Mouse (Mus musculus) c-Kit-positive CD71-negative TER-119-negative erythroid progenitor cells, embryonic 14.5 days (primary cell): ENCODE measurements at regions not wholly inside any gene's neighbourhood (a gene's known extent, or its start where the extent isn't known, plus 50 kb on each side); places are given as distances from the start of the nearest gene placed in this dataset.
A peak's percentile ranks its signal among the peaks of the same experiment; 100 is the strongest.

ENCODE experiments used
- DNase-seq: peaks from one replicate; pipeline ENCODE4 v3.0.0-alpha.2; 2013; ENCODE audit warnings: low read depth

DNA sequence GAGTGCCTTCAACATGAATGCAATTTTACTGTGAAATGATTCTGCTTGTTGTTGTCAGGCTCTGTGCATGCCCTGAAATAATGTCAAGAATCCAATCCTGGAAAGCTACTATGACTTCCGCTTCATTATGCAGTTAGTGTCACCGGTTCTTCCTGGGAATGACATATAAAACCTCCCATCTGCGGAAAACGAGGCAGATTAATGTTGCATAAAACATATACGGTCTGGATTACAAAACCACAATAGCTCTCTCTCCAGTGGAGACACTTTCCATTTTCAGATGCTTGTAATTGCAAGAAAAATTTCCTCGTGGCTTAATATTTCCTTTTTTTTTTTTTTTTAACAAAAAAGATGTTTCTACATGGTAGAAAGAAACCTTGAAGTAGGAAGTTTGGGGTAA is 198.2 kb upstream of the Chl1 start:
- no peak for DNase-seq

GRCm38 (mm10) chr6:103312935-103313334 is 197.5 kb upstream of the Chl1 start:
- DNase-seq = no peak

DNA sequence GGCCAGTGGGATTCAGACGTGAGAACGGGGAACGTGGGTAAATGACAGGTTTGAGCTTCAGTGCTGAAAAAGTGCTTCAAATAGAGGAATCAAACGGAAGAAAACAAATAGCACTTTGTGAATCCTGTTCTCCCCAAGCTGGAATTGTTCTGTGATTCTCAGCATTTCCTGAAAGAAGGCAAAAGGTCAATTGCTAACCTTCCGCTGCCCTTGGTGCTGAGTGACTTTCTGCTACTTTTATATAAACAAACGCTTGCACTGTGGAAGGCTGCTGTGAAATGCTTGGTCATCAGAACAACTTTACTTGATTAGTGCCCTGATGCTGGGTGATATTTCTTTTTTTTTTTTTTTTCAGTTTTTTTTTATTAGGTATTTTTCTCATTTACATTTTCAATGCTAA is 192.3 kb upstream of the Chl1 start:
- DNase-seq = no peak

GRCm38 (mm10) chr6:103318677-103319359 is 191.6 kb upstream of the Chl1 start:
- DNase-seq = no peak

DNA sequence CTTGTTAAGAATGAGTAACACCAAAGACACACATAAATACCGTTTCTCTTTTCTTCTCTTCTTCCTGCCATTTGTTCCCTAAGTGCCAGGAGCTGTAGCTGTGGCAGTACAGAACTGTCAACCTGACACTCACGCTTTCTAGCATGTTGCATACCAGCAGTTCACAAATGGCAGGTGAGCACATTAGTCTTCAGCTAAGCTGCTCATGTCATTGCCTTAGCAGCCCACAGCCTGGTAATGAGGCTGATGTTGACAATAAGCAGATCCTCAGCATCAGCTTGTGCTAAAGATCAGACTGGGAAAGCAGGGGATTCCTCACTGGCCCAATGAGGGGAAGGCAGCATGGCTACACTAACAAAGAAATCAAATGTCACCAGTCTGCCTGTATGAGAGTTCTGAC is 190.4 kb upstream of the Chl1 start:
- DNase-seq = no peak

DNA sequence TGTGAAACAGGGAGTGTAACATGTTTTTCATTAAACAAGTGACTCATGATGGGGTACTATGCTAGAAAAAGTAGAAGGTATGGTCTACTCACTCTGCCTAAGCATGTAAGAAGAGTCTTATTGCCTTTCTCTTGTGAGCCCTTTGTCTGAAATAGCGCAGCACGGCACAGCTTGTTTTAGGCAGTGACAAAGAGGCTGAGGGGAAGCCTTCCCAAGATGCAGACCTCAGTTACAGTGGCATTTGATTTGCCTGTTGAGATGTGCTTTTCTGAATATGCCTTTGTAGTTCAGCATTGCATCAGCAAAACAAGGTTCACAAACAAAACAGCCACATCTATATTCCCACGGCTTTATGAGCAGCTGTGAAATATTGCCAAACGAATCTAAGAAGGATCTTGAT is 189.8 kb upstream of the Chl1 start:
- DNase-seq = no peak

GRCm38 (mm10) chr6:103321058-103321457 is 189.3 kb upstream of the Chl1 start:
- no peak for DNase-seq

DNA sequence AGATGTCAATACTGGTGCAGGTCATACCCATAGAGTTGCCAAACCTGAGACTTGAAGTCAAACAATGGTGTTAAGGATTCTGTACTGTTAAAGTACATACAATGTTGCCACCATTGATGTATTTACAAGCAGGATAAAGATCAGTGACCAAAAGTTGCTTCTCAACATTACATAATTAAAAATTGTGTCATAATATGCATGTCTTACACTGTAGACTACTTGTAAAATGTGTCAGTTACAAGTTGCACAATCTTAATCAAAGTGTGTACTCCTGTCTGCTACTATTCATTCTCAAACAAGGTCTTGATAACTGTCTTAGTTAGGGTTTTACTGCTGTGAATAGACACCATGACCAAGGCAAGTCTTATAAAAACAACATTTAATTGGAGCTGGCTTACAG is 187.9 kb upstream of the Chl1 start:
- DNase-seq = no peak

DNA sequence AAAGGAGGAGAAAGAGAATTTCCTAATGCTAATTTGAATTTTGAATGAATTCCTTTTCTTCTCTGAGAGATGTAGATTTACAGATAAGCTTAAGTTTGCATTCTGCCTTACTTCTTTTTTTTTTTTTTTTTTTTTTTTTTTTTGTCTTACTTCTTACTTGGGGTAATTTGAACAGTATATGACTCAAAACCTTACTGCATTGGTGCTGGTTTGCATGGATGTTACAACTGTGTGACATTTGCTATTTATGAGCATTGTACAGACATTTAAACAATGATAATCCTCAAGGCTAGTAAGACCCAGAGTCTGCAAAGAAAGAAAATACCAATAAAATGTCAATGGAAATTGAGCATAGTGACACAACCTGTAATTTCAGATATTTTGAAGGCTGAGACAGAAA is 174.7 kb upstream of the Chl1 start:
- DNase-seq = no peak

GRCm38 (mm10) chr6:103339961-103340732 is 170.2 kb upstream of the Chl1 start:
- DNase-seq = no peak

- no peak for DNase-seq
Observed at GRCm38 (mm10) chr6:103343515-103343914, 166.9 kb upstream of the Chl1 start.

- no peak for DNase-seq
Observed at GRCm38 (mm10) chr6:103344413-103344812, 166.0 kb upstream of the Chl1 start.

DNA sequence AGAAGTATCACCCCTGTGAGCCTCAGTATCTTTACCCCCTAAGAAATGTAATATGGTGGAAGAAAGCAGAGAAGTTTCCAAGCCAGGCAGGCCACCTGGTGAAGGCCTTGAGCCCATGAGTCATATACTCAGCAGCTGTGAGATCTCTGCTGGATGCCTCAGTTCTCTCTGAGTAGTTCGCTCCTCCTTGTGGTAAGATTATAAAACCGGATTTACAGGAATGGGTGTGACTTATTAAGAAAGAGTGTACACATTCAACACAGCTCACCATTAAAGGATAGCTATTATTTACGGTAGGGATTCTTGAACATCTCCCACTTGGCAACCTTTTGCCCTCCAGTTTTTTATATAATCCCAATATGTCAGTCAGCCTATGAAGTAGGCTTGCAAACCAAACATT is 165.2 kb upstream of the Chl1 start:
- no peak for DNase-seq

GRCm38 (mm10) chr6:103352405-103353124 is 157.8 kb upstream of the Chl1 start:
- no peak for DNase-seq

DNA sequence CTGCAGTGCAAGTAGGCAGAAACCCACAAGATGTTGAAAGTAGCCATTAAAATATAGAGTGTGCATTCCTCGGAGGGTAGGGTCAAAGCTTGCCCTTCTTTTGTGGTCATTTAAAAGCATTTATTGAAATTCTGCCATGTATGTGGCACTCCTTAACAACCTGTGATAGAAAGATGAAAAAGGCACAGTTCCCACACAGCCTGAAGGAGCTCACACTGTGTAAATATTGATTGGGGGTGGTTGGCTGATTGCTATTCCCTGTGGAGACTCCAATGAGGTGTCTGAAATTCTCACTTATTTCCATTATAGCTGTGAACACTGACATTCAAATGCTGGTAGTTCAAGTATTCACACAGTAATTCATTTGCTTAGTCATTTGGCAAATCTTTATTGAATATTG is 157.0 kb upstream of the Chl1 start:
- no peak for DNase-seq

DNA sequence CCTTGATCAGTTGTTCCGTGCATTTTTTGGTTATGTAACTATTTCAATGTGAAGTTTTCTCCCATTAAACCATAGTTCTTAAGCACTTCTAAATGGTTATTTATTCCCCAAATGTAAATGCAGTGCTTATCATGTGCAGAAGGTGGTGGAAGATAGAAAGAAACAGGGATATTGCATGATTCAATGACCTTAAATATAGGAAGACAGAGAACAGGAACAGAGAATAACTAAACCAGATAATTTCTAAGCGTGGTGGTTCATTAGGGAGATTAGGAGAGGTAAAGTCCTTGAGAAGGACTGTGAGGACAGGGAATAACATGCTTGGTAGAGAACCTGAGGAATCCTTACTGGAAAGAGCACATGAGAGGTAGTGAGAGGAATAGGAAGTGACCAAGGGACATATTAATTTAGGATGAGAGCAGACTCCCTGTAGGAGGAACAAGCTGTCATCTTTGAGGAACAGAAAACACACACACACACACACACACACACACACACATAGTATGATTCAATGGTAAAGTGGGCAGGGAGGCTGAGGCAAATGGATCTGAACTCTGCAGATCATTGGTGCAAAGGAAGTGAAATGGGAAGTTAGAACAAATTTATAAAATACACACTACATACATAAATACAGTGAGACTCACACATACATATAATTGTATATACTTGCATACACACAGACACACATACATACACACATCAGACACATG is 143.4 kb upstream of the Chl1 start:
- peak; percentile 2 for DNase-seq

- no peak for DNase-seq
Observed at GRCm38 (mm10) chr6:103374956-103375355, 135.4 kb upstream of the Chl1 start.

DNA sequence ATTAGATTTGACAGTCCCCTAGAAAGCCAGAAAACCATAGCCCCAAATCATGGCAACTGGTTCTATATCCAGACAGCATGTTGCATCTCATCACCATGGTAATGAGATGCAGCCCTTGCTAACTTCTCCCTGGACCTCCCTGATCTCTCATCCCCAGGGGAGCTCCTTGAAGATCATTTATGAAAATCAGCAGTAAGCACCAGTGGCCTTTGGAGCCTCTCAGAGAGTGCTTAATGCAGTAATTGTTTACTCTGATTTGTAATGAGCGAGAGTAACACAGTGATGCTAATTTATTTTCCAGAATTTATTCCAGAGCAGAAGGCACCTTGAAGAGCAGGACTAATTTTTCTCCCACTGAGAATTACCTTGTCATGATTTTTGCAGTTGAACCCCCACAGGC is 133.1 kb upstream of the Chl1 start:
- DNase-seq = no peak

- no peak for DNase-seq
Observed at GRCm38 (mm10) chr6:103378047-103378446, 132.3 kb upstream of the Chl1 start.

GRCm38 (mm10) chr6:103381030-103381429 is 129.4 kb upstream of the Chl1 start:
- no peak for DNase-seq

DNA sequence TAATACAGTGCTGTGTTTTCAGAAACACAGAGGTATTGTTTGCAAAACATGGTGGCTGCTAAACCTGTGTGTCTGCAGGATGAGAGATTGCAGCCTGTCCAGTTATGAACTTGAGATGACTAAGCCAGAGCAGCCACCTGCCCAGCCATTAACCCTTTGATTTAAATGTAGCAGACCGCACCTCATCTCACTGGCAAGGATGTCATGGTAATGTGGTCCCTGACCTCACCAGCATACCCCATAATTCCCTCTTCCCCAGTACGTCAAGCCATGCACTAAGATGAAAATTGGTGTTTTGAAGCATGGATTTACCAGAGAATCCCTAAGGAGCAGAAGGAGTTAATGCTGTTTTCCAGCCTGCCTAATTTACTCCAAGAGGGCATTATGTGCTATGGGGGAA is 128.5 kb upstream of the Chl1 start:
- DNase-seq = no peak

- no peak for DNase-seq
Observed at GRCm38 (mm10) chr6:103386591-103386990, 123.8 kb upstream of the Chl1 start.

- DNase-seq = no peak
Observed at GRCm38 (mm10) chr6:103405961-103406360, 104.4 kb upstream of the Chl1 start.
